Mouse (Mus musculus): ENCODE measurements around the gene Cinp. TPM values are rescaled to one million over a fixed set of nuclear protein-coding genes. Genes with fewer than 3 reads are reported as not detected.
"Not testable (repeated sequence)": the region's sequence is repeated elsewhere in the genome, so short reads cannot be mapped to it uniquely, and the experiment has no call there.

The Cinp gene
- polyA plus RNA-seq, 1 experiment from 2014 or later, result 155 TPM

DNA sequence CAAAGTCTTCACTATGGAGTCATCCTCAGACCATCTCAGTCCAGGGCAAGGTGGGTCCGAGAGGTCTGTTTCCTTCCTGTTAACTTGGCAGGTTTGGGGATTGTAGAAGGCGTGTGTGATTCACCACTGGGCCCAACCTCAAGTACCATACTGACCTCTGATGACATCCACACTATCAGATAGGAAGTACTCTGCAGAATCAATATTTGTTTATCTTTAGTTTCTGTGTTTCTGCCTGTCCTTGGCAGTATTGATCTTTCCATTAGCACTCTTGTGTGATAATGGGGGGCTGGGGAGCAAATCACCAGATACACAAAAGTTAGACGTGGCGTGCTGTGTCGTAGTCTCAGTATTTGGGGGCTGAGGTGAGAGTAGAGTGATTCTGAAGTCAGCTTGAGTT, 17.7 kb downstream of the Cinp start:
- Histone ChIP-seq H3K4me3 (ENCODE audit: low read depth, low read length) (no peak overlapping the region), H3K4me1 (replicated peaks; ENCODE audit: control insufficient read depth, insufficient read depth, low read length) (peaks cover 10% of the 10 kb centered on the region), H3K36me3 (ENCODE audit: control insufficient read depth, insufficient read depth, low read length) (peaks cover 34% of the 10 kb centered on the region), H3K9ac (ENCODE audit: low read depth, low read length) (no peak overlapping the region), H3K27me3 (replicated peaks; ENCODE audit: control insufficient read depth, insufficient read depth, low read length) (no peaks in the 10 kb centered on the region), H3K9me3 (ENCODE audit: control insufficient read depth, low read length) (no peaks in the 10 kb centered on the region), H3K27ac (ENCODE audit: low read depth, low read length) (no peak overlapping the region), H3K4me2 (no peak overlapping the region)
- ATAC-seq (replicated peaks; ENCODE audit: low FRiP score) (no peak; the same call in 1 of the 2 replicates), DNase-seq (ENCODE audit: low spot score) (no peak)
- 85% methylated on average over 5 of the region's 5 CpGs for WGBS

DNA sequence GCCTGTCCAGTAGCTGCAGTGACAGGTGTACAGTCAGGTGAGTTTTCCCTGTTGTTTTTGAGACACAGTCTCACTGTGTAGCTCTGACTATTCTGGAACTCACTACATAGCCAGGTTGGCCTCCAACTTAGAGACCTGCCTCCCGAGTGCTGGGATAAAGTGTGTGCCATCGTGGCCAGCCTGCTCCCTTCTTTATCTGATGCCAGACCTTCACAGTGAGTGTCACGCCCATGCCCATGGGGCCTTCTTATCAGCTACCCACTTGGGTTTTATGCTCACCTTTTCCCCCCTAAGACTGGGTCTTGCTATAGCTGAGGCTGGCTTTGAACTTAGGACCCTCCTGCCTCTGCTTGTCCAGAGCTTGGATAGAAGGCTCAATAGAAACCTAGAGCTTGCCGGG, 18.8 kb downstream of the Cinp start:
- Histone ChIP-seq H3K27me3 (replicated peaks; ENCODE audit: control insufficient read depth, insufficient read depth, low read length) (no peaks in the 10 kb centered on the region), H3K36me3 (ENCODE audit: control insufficient read depth, insufficient read depth, low read length) (peaks cover 32% of the 10 kb centered on the region), H3K9me3 (ENCODE audit: control insufficient read depth, low read length) (no peaks in the 10 kb centered on the region), H3K4me2 (0 out of 2 replicates have a peak overlapping the region, but pooled peaks have one; percentile 2), H3K4me1 (replicated peaks; ENCODE audit: control insufficient read depth, insufficient read depth, low read length) (peaks cover 15% of the 10 kb centered on the region), H3K4me3 (ENCODE audit: low read depth, low read length) (no peak overlapping the region), H3K27ac (ENCODE audit: low read depth, low read length) (0 out of 2 replicates have a peak overlapping the region, but pooled peaks have one; percentile 25), H3K9ac (ENCODE audit: low read depth, low read length) (no peak overlapping the region)
- WGBS, result 65% methylated on average over 4 of the region's 4 CpGs
- DNase-seq (ENCODE audit: low spot score), result no peak
- peak; percentile 60 for ATAC-seq (replicated peaks; ENCODE audit: low FRiP score)

DNA sequence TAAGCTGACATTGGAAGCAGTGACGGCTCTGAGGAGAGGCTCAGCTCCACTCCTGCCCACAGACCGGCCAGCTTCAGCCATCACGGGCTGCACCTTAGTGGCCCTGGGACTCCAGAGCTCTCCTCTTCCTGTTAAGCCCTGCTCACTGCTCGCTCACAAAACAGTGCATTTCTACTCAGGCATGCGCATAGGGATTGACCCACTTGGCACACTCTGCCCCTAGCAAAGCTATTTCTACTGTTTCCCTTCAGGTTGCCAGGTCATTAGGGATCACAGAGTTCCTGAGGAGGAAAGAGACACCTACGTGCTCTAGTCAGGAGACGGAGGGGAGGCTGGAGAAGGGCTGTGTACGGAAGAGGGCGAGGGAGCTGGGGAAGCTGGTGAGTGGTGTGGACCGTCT, 23.0 kb downstream of the Cinp start:
- 81% methylated on average over 10 of the region's 10 CpGs for WGBS
- peaks cover 18% of the 10 kb centered on the region for H3K4me1 ChIP-seq (replicated peaks; ENCODE audit: control insufficient read depth, insufficient read depth, low read length)
- H3K4me3 ChIP-seq (ENCODE audit: low read depth, low read length), result no peak overlapping the region
- ATAC-seq (replicated peaks; ENCODE audit: low FRiP score) (no peak), DNase-seq (ENCODE audit: low spot score) (no peak)
- H3K27ac ChIP-seq (ENCODE audit: low read depth, low read length), result peak overlapping the region; percentile 66
- no peaks in the 10 kb centered on the region for H3K27me3 ChIP-seq (replicated peaks; ENCODE audit: control insufficient read depth, insufficient read depth, low read length)
- no peak overlapping the region for H3K9ac ChIP-seq (ENCODE audit: low read depth, low read length)
- H3K36me3 ChIP-seq (ENCODE audit: control insufficient read depth, insufficient read depth, low read length), result peaks cover 11% of the 10 kb centered on the region; the same call in 1 of the 2 replicates
- H3K9me3 ChIP-seq (ENCODE audit: control insufficient read depth, low read length), result no peaks in the 10 kb centered on the region
- no peak overlapping the region for H3K4me2 ChIP-seq

DNA sequence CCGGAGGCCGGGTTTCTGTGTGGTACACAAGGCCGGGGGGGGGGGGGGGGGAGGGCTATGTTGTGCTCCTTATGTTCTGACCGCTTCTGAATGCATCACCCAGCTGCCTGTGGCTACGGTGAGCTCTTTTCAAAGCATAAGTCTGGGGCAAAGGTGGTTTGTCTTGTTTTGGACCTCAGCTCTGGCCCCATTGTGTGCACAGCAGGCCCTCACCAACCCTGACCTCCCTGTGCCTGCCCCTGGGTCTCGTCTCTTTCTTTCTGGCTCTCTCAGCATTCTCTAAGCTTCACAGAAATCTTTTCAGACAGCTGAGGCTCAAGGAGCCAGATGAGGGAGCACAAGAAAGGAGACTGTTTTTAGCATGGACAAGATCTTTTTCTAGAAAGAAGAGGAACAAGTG, 23.4 kb downstream of the Cinp start:
- no peaks in the 10 kb centered on the region for H3K9me3 ChIP-seq (ENCODE audit: control insufficient read depth, low read length)
- peaks cover 15% of the 10 kb centered on the region for H3K4me1 ChIP-seq (replicated peaks; ENCODE audit: control insufficient read depth, insufficient read depth, low read length)
- WGBS, result 75% methylated on average over 6 of the region's 6 CpGs
- no peak for DNase-seq (ENCODE audit: low spot score)
- ATAC-seq (replicated peaks; ENCODE audit: low FRiP score), result no peak
- no peaks in the 10 kb centered on the region for H3K27me3 ChIP-seq (replicated peaks; ENCODE audit: control insufficient read depth, insufficient read depth, low read length)
- H3K4me3 ChIP-seq (ENCODE audit: low read depth, low read length), result no peak overlapping the region
- no peak overlapping the region for H3K9ac ChIP-seq (ENCODE audit: low read depth, low read length)
- H3K4me2 ChIP-seq, result no peak overlapping the region
- H3K27ac ChIP-seq (ENCODE audit: low read depth, low read length), result peak overlapping the region; percentile 66
- peaks cover 10% of the 10 kb centered on the region; the same call in 1 of the 2 replicates for H3K36me3 ChIP-seq (ENCODE audit: control insufficient read depth, insufficient read depth, low read length)

DNA sequence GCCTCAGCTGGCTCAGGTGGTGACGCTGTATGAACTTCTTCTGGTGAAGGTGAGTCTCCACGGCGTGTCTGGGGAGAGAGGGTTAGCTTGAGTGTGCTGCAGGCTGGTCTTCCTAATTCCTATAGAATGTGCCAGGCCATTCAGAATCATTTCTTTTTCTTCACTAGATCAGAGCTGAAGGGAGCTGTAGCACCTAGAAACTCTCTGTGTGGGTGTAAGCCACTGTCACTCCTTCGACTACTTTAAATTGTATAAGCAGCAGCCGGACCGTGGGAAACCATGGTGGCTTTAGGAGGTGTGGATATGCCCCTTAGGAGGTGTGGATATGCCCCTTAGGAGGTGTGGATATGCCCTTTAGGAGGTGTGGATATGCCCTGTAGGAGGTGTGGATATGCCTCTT, 24.9 kb downstream of the Cinp start:
- peaks cover 10% of the 10 kb centered on the region; the same call in 1 of the 2 replicates for H3K4me1 ChIP-seq (replicated peaks; ENCODE audit: control insufficient read depth, insufficient read depth, low read length)
- H3K4me2 ChIP-seq, result no peak overlapping the region
- WGBS, result 88% methylated on average over 6 of the region's 6 CpGs
- no peaks in the 10 kb centered on the region for H3K9me3 ChIP-seq (ENCODE audit: control insufficient read depth, low read length)
- DNase-seq (ENCODE audit: low spot score) (no peak), ATAC-seq (replicated peaks; ENCODE audit: low FRiP score) (no peak)
- H3K27ac ChIP-seq (ENCODE audit: low read depth, low read length), result no peak overlapping the region
- H3K36me3 ChIP-seq (ENCODE audit: control insufficient read depth, insufficient read depth, low read length), result peaks cover 7% of the 10 kb centered on the region; the same call in 1 of the 2 replicates
- no peaks in the 10 kb centered on the region for H3K27me3 ChIP-seq (replicated peaks; ENCODE audit: control insufficient read depth, insufficient read depth, low read length)
- no peak overlapping the region for H3K9ac ChIP-seq (ENCODE audit: low read depth, low read length)
- H3K4me3 ChIP-seq (ENCODE audit: low read depth, low read length), result no peak overlapping the region

DNA sequence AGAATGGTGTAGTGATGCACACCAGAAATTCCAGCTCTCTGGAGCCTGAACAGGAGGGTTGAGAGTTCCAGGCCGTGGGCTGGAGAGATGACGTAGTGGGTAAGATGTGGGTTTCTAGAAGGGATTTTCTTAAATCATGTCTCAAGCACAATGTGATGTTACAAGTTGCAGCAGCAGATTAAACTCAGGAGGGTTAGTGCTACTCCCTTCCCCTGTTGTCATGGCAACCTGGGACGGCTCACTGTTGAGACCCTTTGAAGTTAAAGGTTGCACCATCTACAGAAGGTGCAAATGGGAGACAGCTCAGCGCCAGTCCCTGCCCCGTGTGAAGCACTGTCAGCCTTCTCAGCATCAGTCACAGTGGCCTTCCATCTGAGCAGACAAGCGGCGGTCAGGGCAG, 27.7 kb downstream of the Cinp start:
- Histone ChIP-seq H3K27ac (ENCODE audit: low read depth, low read length) (no peak overlapping the region), H3K36me3 (ENCODE audit: control insufficient read depth, insufficient read depth, low read length) (peaks cover under 1% of the 10 kb centered on the region; the same call in 1 of the 2 replicates), H3K9ac (ENCODE audit: low read depth, low read length) (no peak overlapping the region), H3K27me3 (replicated peaks; ENCODE audit: control insufficient read depth, insufficient read depth, low read length) (no peaks in the 10 kb centered on the region), H3K4me3 (ENCODE audit: low read depth, low read length) (no peak overlapping the region), H3K4me2 (no peak overlapping the region), H3K4me1 (replicated peaks; ENCODE audit: control insufficient read depth, insufficient read depth, low read length) (peaks cover 16% of the 10 kb centered on the region), H3K9me3 (ENCODE audit: control insufficient read depth, low read length) (no peaks in the 10 kb centered on the region)
- WGBS, result 64% methylated on average over 7 of the region's 7 CpGs
- no peak for DNase-seq (ENCODE audit: low spot score)
- ATAC-seq (replicated peaks; ENCODE audit: low FRiP score), result no peak

DNA sequence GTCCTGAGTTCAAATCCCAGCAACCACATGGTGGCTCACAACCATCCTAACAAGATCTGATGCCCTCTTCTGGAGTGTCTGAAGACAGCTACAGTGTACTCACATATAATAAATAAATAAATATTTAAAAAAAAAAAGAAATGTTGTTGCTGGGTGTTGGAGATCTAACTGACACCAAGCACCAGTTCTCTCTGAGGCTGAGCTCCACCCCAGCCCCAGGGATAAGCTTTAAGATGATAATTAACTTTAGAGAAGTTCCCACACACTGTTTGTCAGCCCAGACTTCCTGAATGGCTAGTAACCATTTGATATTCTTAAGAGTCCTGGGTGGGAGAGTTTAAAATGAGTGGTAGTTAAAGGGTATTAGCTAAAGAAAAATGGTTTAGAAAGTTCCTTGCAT, 28.7 kb downstream of the Cinp start:
- Histone ChIP-seq H3K9ac (ENCODE audit: low read depth, low read length) (no peak overlapping the region), H3K27ac (ENCODE audit: low read depth, low read length) (no peak overlapping the region), H3K4me1 (replicated peaks; ENCODE audit: control insufficient read depth, insufficient read depth, low read length) (peaks cover 17% of the 10 kb centered on the region), H3K27me3 (replicated peaks; ENCODE audit: control insufficient read depth, insufficient read depth, low read length) (no peaks in the 10 kb centered on the region), H3K36me3 (ENCODE audit: control insufficient read depth, insufficient read depth, low read length) (peaks cover 4% of the 10 kb centered on the region; the same call in 1 of the 2 replicates), H3K4me3 (ENCODE audit: low read depth, low read length) (no peak overlapping the region), H3K9me3 (ENCODE audit: control insufficient read depth, low read length) (no peaks in the 10 kb centered on the region), H3K4me2 (no peak overlapping the region)
- ATAC-seq (replicated peaks; ENCODE audit: low FRiP score), result no peak
- no peak for DNase-seq (ENCODE audit: low spot score)

DNA sequence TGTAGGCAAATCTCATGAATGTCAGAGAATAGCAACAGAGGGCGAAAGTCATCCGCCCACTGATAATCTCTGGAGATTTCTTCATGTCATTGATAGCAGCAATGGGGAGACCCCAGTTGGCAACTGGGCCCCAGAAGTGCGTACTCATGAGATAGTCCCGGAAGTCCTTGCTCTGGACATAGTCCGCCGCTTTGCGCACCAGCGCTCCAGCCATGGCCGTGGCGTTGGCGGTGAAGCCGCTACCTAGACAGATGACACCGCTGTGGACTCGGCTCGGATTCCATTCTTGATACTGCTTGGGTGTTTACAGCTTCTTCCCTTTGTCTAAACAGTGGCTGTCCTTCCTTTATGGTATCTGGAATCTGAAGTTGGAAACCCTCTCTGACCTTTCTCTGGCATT, 30.3 kb downstream of the Cinp start:
- H3K27ac ChIP-seq (ENCODE audit: low read depth, low read length); H3K9me3 ChIP-seq (ENCODE audit: control insufficient read depth, low read length); H3K4me3 ChIP-seq (ENCODE audit: low read depth, low read length); H3K36me3 ChIP-seq (ENCODE audit: control insufficient read depth, insufficient read depth, low read length); H3K9ac ChIP-seq (ENCODE audit: low read depth, low read length); ATAC-seq (replicated peaks; ENCODE audit: low FRiP score); DNase-seq (ENCODE audit: low spot score); H3K27me3 ChIP-seq (replicated peaks; ENCODE audit: control insufficient read depth, insufficient read depth, low read length); H3K4me2 ChIP-seq: not testable (repeated sequence)
- H3K4me1 ChIP-seq (replicated peaks; ENCODE audit: control insufficient read depth, insufficient read depth, low read length), result peaks cover 14% of the 10 kb centered on the region
- WGBS, result 95% methylated on average over 15 of the region's 15 CpGs

DNA sequence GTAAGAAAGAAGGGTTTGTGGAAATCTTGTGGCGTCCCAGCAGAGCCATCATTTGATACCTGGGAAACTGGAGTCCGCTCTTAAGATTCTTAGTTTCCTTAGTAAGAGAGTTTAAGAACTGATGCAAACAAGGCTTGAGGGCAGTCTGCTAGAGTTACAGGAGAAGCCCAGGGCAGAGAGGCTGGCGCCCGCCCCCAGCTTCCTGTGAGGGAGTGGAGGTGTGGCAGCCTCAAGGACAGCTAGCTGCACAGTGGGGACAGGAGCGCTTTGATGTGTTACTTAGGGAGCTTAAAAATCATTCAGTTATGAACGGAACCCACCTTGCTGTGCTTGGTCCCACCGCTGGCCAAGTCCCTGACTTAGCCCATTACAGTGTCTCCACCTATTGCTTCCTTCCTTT, 31.7 kb downstream of the Cinp start:
- WGBS, result 68% methylated on average over 7 of the region's 7 CpGs
- H3K9ac ChIP-seq (ENCODE audit: low read depth, low read length), result no peak overlapping the region
- peaks cover 16% of the 10 kb centered on the region for H3K4me1 ChIP-seq (replicated peaks; ENCODE audit: control insufficient read depth, insufficient read depth, low read length)
- H3K27ac ChIP-seq (ENCODE audit: low read depth, low read length), result no peak overlapping the region
- no peaks in the 10 kb centered on the region for H3K27me3 ChIP-seq (replicated peaks; ENCODE audit: control insufficient read depth, insufficient read depth, low read length)
- H3K9me3 ChIP-seq (ENCODE audit: control insufficient read depth, low read length), result no peaks in the 10 kb centered on the region
- DNase-seq (ENCODE audit: low spot score) (no peak), ATAC-seq (replicated peaks; ENCODE audit: low FRiP score) (no peak)
- peaks cover 4% of the 10 kb centered on the region; the same call in 1 of the 2 replicates for H3K36me3 ChIP-seq (ENCODE audit: control insufficient read depth, insufficient read depth, low read length)
- H3K4me3 ChIP-seq (ENCODE audit: low read depth, low read length), result no peak overlapping the region
- no peak overlapping the region for H3K4me2 ChIP-seq

Data from liver, embryonic 11.5 days (tissue).